ENCODE assay signal across 8 mouse cellular contexts in the genomic region with DNA sequence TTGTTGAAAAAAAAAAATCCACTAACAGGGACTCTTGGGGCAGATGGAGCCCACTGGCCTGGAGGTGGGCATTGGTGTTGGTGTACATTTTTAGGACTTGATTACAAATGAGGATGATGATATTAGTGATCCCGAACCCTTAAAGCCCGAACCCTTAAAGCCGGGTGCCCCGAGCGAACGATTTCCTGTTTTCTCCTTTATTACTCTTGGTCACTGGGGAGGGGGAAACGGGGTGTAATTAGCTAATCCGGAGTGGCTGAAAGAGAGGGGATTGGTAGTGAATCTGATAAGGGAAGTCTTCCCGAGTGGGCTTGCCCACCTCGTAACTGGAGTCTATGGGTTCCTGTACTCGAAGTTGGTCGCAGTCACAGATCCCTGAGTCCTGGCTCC. TPM values are rescaled to one million over a fixed set of nuclear protein-coding genes. Genes with fewer than 3 reads are reported as not detected.
DNase-seq lines count a peak whose midpoint lies in the region; ATAC-seq and TF ChIP-seq lines count a peak whose summit lies in the region.

No protein-coding gene starts in this region.

- H3K9me3 ChIP-seq in heart, embryonic 11.5 days (replicated peaks; ENCODE audit: control insufficient read depth, low read length) = no peaks in the 10 kb centered on the region
- H3K9me3 ChIP-seq in limb, embryonic 10.5 days (replicated peaks) = no peaks in the 10 kb centered on the region
- H3K9me3 ChIP-seq in midbrain, embryonic 15.5 days = no peaks in the 10 kb centered on the region

- H3K27ac ChIP-seq in heart, embryonic 11.5 days (ENCODE audit: low read depth, low read length) = peak overlapping the region; percentile 97
- H3K27ac ChIP-seq in limb, embryonic 10.5 days = peak overlapping the region; percentile 99
- H3K27ac ChIP-seq in midbrain, embryonic 15.5 days = peak overlapping the region; percentile 99

- no peak for TF ChIP-seq POLR2A in lung, adult 2 months (IDR thresholded peaks at IDR 0.05; ENCODE audit: borderline replicate concordance, extremely low read depth, low read depth, low read length)

- ATAC-seq in heart, embryonic 11.5 days (replicated peaks; ENCODE audit: insufficient number of reproducible peaks, low FRiP score, low TSS enrichment) = no peak
- ATAC-seq in midbrain, embryonic 15.5 days (replicated peaks) = no peak

- no peaks in the 10 kb centered on the region for H3K27me3 ChIP-seq in heart, embryonic 11.5 days (ENCODE audit: control insufficient read depth, insufficient read depth, low read length)
- H3K27me3 ChIP-seq in limb, embryonic 10.5 days (ENCODE audit: low read depth, poor library complexity, severe bottlenecking) = no peaks in the 10 kb centered on the region
- no peaks in the 10 kb centered on the region for H3K27me3 ChIP-seq in midbrain, embryonic 15.5 days (replicated peaks)

- H3K4me1 ChIP-seq in lung, adult 2 months (ENCODE audit: control insufficient read depth, insufficient read depth, low read length) = peaks cover 23% of the 10 kb centered on the region
- peaks cover 25% of the 10 kb centered on the region for H3K4me1 ChIP-seq in heart, embryonic 11.5 days (ENCODE audit: control insufficient read depth, insufficient read depth, low read length)
- peaks cover 20% of the 10 kb centered on the region for H3K4me1 ChIP-seq in limb, embryonic 10.5 days
- peaks cover 35% of the 10 kb centered on the region for H3K4me1 ChIP-seq in midbrain, embryonic 15.5 days

- H3K4me3 ChIP-seq in lung, adult 2 months (replicated peaks; ENCODE audit: extremely low read depth, low read depth, low read length) = peak overlapping the region; percentile 95
- H3K4me3 ChIP-seq in heart, embryonic 11.5 days (ENCODE audit: low read depth, low read length) = peak overlapping the region; percentile 98
- H3K4me3 ChIP-seq in limb, embryonic 10.5 days = peak overlapping the region; percentile 84
- peak overlapping the region; percentile 95 for H3K4me3 ChIP-seq in midbrain, embryonic 15.5 days

- TF ChIP-seq CTCF in lung, adult 2 months (IDR thresholded peaks at IDR 0.05; ENCODE audit: insufficient read depth, low read length) = no peak

- H3K9ac ChIP-seq in heart, embryonic 11.5 days (ENCODE audit: low read depth, low read length) = peak overlapping the region; percentile 100
- peak overlapping the region; percentile 97 for H3K9ac ChIP-seq in midbrain, embryonic 15.5 days

- WGBS in lung, adult 2 months = under 1% methylated on average over 12 of the region's 12 CpGs
- WGBS in heart, embryonic 11.5 days (ENCODE audit: insufficient replicate concordance) = under 1% methylated on average over 12 of the region's 12 CpGs
- under 1% methylated on average over 12 of the region's 12 CpGs for WGBS in limb, embryonic 10.5 days
- WGBS in midbrain, embryonic 15.5 days = under 1% methylated on average over 12 of the region's 12 CpGs

- H3K36me3 ChIP-seq in heart, embryonic 11.5 days (ENCODE audit: control insufficient read depth, insufficient read depth, low read length) = no peaks in the 10 kb centered on the region
- peaks cover 3% of the 10 kb centered on the region; the same call in 1 of the 2 replicates for H3K36me3 ChIP-seq in limb, embryonic 10.5 days
- no peaks in the 10 kb centered on the region for H3K36me3 ChIP-seq in midbrain, embryonic 15.5 days (replicated peaks)

- peak overlapping the region; percentile 71 for H3K4me2 ChIP-seq in heart, embryonic 11.5 days
- H3K4me2 ChIP-seq in midbrain, embryonic 15.5 days = peak overlapping the region; percentile 66

- DNase-seq in lung, adult 2 months = peak; percentile 40
- no peak for DNase-seq in lung, postnatal 10 days
- peak; percentile 6 for DNase-seq in adrenal gland, postnatal 25 days
- peak; percentile 47 for DNase-seq in limb, embryonic 10.5 days (ENCODE audit: low spot score)
- DNase-seq in natural killer cell, adult 2 months (ENCODE audit: low spot score in 2 of 2) = no peak
- DNase-seq in ovary, adult 18-20 months (ENCODE audit: low spot score) = no peak

RNA-seq across cellular contexts. Expression of a gene that starts 1.0 kb away (rescaled TPM):
- 21.1 and 32.9 TPM in 2 replicates for polyA plus RNA-seq in lung, adult 2 months (2012; rRNA removed)
- total RNA-seq in adrenal gland, postnatal 25 days (2021) = 112 and 131 TPM in 2 replicates
- 113 and 120 TPM in 2 replicates for polyA plus RNA-seq in heart, embryonic 11.5 days (2014; fragmentation: Nextera tagmentation; extraction: Ambion mirVana)
- polyA plus RNA-seq in limb, embryonic 10.5 days (2016; fragmentation: Nextera tagmentation; extraction: Ambion mirVana) = 62.9 and 71.9 TPM in 2 replicates
- 76.0 and 78.5 TPM in 2 replicates for polyA plus RNA-seq in midbrain, embryonic 15.5 days (2015; fragmentation: Nextera tagmentation; extraction: Ambion mirVana)

Comparison
In these comparisons a context has a peak if more than half of its experiments do, and no peak if none do; other contexts are left out.
1. DNase-seq: peak in lung, adult 2 months (single experiment), adrenal gland, postnatal 25 days (single experiment) and limb, embryonic 10.5 days (single experiment); none in lung, postnatal 10 days (single experiment), natural killer cell, adult 2 months (0 of 2) and ovary, adult 18-20 months (single experiment).
2. Peak in every context shown above with its lines, with median percentiles within 50 percentile points of each other: H3K4me3 ChIP-seq and H3K27ac ChIP-seq.